Mouse (Mus musculus) gastrocnemius, postnatal 36 days (tissue): ENCODE measurements around the gene Ccdc137. TPM values are rescaled to one million over a fixed set of nuclear protein-coding genes. Genes with fewer than 3 reads are reported as not detected.

Experiments
- DNase-seq, 2 experiments: peaks; one replicate each; pipeline ENCODE4 v3.0.0; 2022
- intact Hi-C: fragments of 180-260 bp; cut with DNase I; formaldehyde crosslinking; loops from one replicate; pipeline ENCODE4 v1.15.1; 2025
- total RNA-seq, 2 experiments: library from RNA; stranded (reverse); gene quantifications; 2 replicates each; pipeline ENCODE4 v1.2.3; 2021

The Ccdc137 gene
- total RNA-seq, 2 experiments from 2014 or later, result 4.1 to 6.2 TPM

GRCm38 (mm10) chr11:120493911-120494310, 36.0 kb downstream of the Ccdc137 start:
- no peak for DNase-seq
- intact Hi-C loops, result loop anchor here (5.0 to 10.0 kb wide), 2 partner anchors 118 to 291 kb away; partner anchors contain the start of genes Gps1 and Rfng

GRCm38 (mm10) chr11:120497436-120497835, 39.5 kb downstream of the Ccdc137 start:
- intact Hi-C loops, result loop anchor here (10.0 kb wide), 1 partner anchor 287 kb away; the partner anchor contains the start of genes Gps1 and Rfng
- no peak for DNase-seq

GRCm38 (mm10) chr11:120498226-120498625, 40.3 kb downstream of the Ccdc137 start:
- intact Hi-C loops, result loop anchor here (10.0 kb wide), 1 partner anchor 287 kb away; the partner anchor contains the start of genes Gps1 and Rfng
- DNase-seq, result no peak

GRCm38 (mm10) chr11:120498891-120499290, 41.0 kb downstream of the Ccdc137 start:
- DNase-seq, result no peak
- intact Hi-C loops, result loop anchor here (10.0 kb wide), 1 partner anchor 286 kb away; the partner anchor contains the start of genes Gps1 and Rfng

- intact Hi-C loops, result loop anchor here (10.0 kb wide), 1 partner anchor 285 kb away; the partner anchor contains the start of genes Gps1 and Rfng
- DNase-seq, result no peak
These were observed 42.0 kb downstream of the Ccdc137 start for GRCm38 (mm10) chr11:120499894-120500293.

- intact Hi-C loops, result no loop called here
These were observed 42.4 kb downstream of the Ccdc137 start for GRCm38 (mm10) chr11:120500357-120500756.

GRCm38 (mm10) chr11:120501018-120501417, 43.1 kb downstream of the Ccdc137 start:
- intact Hi-C loops, result no loop called here
- DNase-seq, result no peak

More at GRCm38 (mm10) chr11:120500357-120500756, 42.4 kb downstream of the Ccdc137 start:
- no peak for DNase-seq

DNA sequence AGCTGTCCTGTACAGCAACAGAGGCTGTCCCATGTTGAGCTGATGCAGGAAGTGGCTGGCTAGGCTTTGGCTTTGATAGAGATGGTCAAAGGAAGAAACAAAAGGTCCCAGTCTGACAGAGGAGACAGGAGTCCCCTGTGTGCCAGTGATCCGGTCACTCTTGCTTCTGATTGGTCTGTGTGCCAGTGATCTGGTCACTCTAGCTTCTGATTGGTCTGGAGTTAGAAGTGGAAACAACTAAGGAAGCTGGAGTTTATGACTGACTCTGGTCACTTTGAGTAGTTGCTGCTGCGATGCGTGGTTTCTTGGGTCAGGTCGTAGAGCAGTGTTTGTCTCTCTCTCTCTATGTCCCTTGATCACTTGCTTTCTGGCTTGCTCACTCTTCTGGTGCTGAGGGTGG, 43.8 kb downstream of the Ccdc137 start:
- DNase-seq, result no peak
- intact Hi-C loops, result no loop called here

DNA sequence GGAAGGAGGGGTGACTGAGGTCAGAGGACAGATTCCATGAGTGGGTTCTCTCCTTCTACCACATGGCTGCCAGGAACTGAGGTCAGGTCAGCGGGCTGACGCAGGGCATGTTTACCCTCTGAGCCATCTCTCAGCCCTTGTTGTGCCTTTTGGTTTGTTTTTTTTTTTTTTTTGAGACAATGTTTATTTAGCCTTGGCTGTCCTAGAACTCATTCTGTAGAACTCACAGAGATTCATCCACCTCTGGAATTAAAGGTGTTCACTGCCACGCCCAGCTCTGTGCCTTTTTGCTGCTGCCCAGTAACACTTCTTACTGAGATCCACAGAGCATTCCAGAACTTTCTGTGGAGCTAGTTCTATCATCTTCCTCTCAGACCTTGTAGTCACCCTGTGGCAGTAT, 47.7 kb downstream of the Ccdc137 start:
- no peak for DNase-seq
- intact Hi-C loops, result no loop called here

GRCm38 (mm10) chr11:120506899-120507298, 49.0 kb downstream of the Ccdc137 start:
- no peak for DNase-seq
- intact Hi-C loops, result no loop called here

DNA sequence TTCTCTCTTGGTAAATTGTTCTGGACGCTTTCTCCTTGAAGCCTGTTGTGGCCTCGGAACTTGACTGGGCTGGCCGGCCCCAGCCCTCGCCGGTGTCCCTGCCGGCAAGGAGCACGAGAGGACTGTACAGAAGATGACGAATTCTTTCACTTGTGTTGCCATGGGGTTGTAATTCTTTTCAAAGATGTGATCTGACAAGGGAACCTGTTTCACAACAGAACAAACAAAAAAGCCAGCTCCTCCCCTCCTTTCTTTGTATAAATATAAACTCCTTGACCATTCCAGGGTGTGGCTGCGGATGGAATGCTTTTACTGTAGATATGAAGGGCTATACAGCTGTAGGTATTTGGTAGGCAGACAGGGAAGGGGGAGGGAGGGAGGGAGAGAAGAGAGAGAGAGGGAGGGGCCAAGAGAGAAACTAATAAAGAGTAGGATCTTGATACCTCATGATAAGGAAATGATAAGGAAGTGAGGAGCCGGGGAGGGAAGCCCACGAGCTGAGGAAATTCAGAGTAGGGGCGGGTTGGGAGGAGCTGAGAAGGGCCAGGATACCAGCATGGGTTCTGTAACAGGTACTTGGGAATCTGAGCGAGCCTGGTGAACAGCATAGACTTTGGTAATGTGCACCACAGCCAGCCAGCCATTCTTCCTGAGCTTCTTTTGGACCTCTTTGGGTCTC, 49.8 kb downstream of the Ccdc137 start:
- intact Hi-C loops, result no loop called here
- DNase-seq, result no peak

- DNase-seq, result no peak
- intact Hi-C loops, result no loop called here
These were observed 50.5 kb downstream of the Ccdc137 start for GRCm38 (mm10) chr11:120508290-120508870.

- intact Hi-C loops, result loop anchor here (5.0 kb wide), 1 partner anchor 182 kb away; no protein-coding TSS in a partner anchor
- no peak for DNase-seq
These were observed 52.0 kb downstream of the Ccdc137 start for GRCm38 (mm10) chr11:120509940-120510339.

- intact Hi-C loops, result loop anchor here (5.0 kb wide), 1 partner anchor 182 kb away; no protein-coding TSS in a partner anchor
These were observed 52.6 kb downstream of the Ccdc137 start for GRCm38 (mm10) chr11:120510375-120511030.

GRCm38 (mm10) chr11:120512790-120513453, 55.0 kb downstream of the Ccdc137 start:
- DNase-seq, result no peak
- intact Hi-C loops, result loop anchor here (5.0 kb wide), 1 partner anchor 179 kb away; no protein-coding TSS in a partner anchor

More at GRCm38 (mm10) chr11:120510375-120511030, 52.6 kb downstream of the Ccdc137 start:
- no peak for DNase-seq

Other genes with a start within 250 kb of the Ccdc137 start
- 1 to 10 TPM; 2.3 to 4.1 TPM for gene Bahcc1, start 225.2 kb upstream of the Ccdc137 start, total RNA-seq
- gene Actg1, start 109.6 kb upstream of the Ccdc137 start, total RNA-seq, result 100 to 1,000 TPM; 186 to 222 TPM
- gene Fscn2, start 96.6 kb upstream of the Ccdc137 start, total RNA-seq, result under 1 TPM; 0.31 to 0.37 TPM
- gene Faap100, start 79.4 kb upstream of the Ccdc137 start, total RNA-seq, result 10 to 100 TPM; 21.7 to 22.9 TPM
- gene Nploc4, start 20.4 kb upstream of the Ccdc137 start, total RNA-seq, result 10 to 100 TPM; 67.6 to 71.0 TPM
- gene Tspan10, start 15.5 kb upstream of the Ccdc137 start, total RNA-seq, result under 1 TPM in 1 of 2 experiments, not detected in 1; 0.69 TPM
- under 1 TPM in 1 of 2 experiments, not detected in 1; 0.89 TPM for gene Pde6g, start 4.6 kb upstream of the Ccdc137 start, total RNA-seq
- gene Oxld1, start within 50 bp of the Ccdc137 start, total RNA-seq, result 10 to 100 TPM; 21.4 to 25.6 TPM
- gene Arl16, start 9.5 kb downstream of the Ccdc137 start, total RNA-seq, result 1 to 10 TPM; 4.8 to 6.3 TPM
- 100 to 1,000 TPM; 142 to 144 TPM for gene Mrpl12, start 26.5 kb downstream of the Ccdc137 start, total RNA-seq
- gene Slc25a10, start 33.7 kb downstream of the Ccdc137 start, total RNA-seq, result 1 to 10 TPM; 3.7 to 4.5 TPM
- gene Gcgr, start 72.6 kb downstream of the Ccdc137 start, total RNA-seq, result under 1 TPM; 0.18 to 0.25 TPM
- gene Mcrip1, start 91.6 kb downstream of the Ccdc137 start, total RNA-seq, result 10 to 100 TPM; 19.9 to 23.8 TPM
- gene Ppp1r27, start 93.0 kb downstream of the Ccdc137 start, total RNA-seq, result 100 to 1,000 TPM; 153 to 173 TPM
- 100 to 1,000 TPM; 174 to 203 TPM for gene P4hb, start 115.1 kb downstream of the Ccdc137 start, total RNA-seq
- 10 to 100 TPM; 73.1 to 77.1 TPM for gene Arhgdia, start 123.5 kb downstream of the Ccdc137 start, total RNA-seq
- 10 to 100 TPM; 36.1 to 41.5 TPM for gene Alyref, start 140.2 kb downstream of the Ccdc137 start, total RNA-seq
- 10 to 100 TPM; 44.0 to 50.5 TPM for gene Anapc11, start 140.3 kb downstream of the Ccdc137 start, total RNA-seq
- gene Npb, start 150.4 kb downstream of the Ccdc137 start, total RNA-seq, result not detected
- 10 to 100 TPM; 26.7 to 33.5 TPM for gene Pcyt2, start 159.8 kb downstream of the Ccdc137 start, total RNA-seq
- 1 to 10 TPM; 4.5 TPM for gene Sirt7, start 167.1 kb downstream of the Ccdc137 start, total RNA-seq
- gene Mafg, start 175.5 kb downstream of the Ccdc137 start, total RNA-seq, result 10 to 100 TPM; 48.3 to 53.7 TPM
- gene Pycr1, start 185.7 kb downstream of the Ccdc137 start, total RNA-seq, result 1 to 10 TPM; 3.2 to 5.8 TPM
- 100 to 1,000 TPM; 129 to 137 TPM for gene Myadml2, start 190.0 kb downstream of the Ccdc137 start, total RNA-seq
- not detected for gene Notum, start 203.1 kb downstream of the Ccdc137 start, total RNA-seq
- gene Aspscr1, start 214.9 kb downstream of the Ccdc137 start, total RNA-seq, result 10 to 100 TPM; 24.4 to 34.0 TPM